Mouse (Mus musculus): ENCODE measurements at regions not wholly inside any gene's neighbourhood (a gene's known extent, or its start where the extent isn't known, plus 50 kb on each side); places are given as distances from the start of the nearest gene placed in this dataset.

DNA sequence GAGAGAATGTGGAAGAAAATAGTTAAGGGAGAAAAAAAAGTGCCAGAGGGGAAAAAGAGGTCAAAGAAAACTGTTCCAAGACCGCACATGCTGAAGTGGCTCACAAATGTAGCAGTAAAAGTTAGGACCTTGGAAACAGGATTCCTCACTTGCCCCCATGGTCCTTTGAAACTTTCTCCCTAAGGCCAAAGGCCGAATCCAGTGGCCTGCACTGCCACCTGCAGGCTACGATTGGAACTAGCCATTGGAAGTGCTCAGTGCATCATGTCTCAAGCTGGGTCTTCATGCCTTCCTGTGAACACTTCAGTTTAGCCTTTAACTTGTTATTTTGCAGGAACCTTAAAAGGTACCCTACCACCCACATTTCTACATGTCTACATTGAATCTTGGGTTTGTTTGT is 56.3 kb upstream of the Mctp2 start:
- in situ Hi-C loops (cut with MboI; ENCODE audit: unreplicated experiment in 2 of 2): no loop called here

DNA sequence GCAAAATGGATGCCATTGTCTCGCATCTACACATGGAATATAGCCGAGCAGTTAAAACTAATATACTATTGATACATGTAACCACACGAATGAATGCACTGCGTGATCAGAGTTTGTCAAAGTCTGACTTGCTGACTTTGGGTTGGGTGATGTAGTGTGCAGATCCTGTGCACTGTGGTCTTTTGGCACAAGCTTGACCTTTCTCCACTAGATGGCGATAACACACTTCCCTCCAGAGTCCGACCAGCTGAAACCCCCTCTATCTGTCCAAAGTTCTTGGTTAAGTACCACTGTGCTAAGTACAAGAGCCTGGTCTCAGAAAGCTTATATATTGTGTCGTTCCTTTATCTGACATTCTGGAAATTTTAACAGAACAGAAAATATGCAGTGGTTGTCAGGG is 84.9 kb upstream of the Mctp2 start:
- in situ Hi-C loops (cut with MboI; ENCODE audit: unreplicated experiment in 2 of 2): loop anchor here in 1 of 2 experiments (5.0 kb wide), 1 partner anchor 1031 kb away; no protein-coding TSS in a partner anchor

DNA sequence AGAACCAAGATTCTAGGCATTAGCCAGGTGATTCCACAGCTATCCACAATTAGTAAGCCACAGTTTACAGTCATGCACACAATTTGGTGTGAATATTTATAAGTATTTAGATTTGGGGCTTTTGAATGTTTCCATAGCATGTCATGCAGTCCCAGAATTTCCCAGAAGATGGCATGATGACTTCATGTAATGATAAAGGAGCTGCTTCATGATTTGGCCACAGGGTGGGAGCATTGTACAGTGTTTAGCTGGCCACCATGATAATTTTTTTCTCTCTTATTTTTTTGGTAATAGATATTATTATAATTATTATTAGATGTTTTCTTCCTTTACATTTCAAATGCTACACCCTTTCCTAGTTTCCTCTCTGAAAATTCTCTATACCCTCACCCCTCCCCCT is 93.6 kb upstream of the Mctp2 start:
- in situ Hi-C loops (cut with MboI; ENCODE audit: unreplicated experiment in 2 of 2): loop anchor here (5.0 to 10.0 kb wide), 3 partner anchors 1022 to 1255 kb away; no protein-coding TSS in a partner anchor

- in situ Hi-C loops (cut with MboI; ENCODE audit: unreplicated experiment in 2 of 2): loop anchor here in 1 of 2 experiments (10.0 kb wide), 1 partner anchor 1249 kb away; no protein-coding TSS in a partner anchor
Observed at GRCm38 (mm10) chr7:72406131-72406530, 99.7 kb upstream of the Mctp2 start.

GRCm38 (mm10) chr7:72408409-72408986 is 102.1 kb upstream of the Mctp2 start:
- in situ Hi-C loops (cut with MboI; ENCODE audit: unreplicated experiment in 2 of 2): loop anchor here in 1 of 2 experiments (10.0 kb wide), 1 partner anchor 1246 kb away; no protein-coding TSS in a partner anchor

DNA sequence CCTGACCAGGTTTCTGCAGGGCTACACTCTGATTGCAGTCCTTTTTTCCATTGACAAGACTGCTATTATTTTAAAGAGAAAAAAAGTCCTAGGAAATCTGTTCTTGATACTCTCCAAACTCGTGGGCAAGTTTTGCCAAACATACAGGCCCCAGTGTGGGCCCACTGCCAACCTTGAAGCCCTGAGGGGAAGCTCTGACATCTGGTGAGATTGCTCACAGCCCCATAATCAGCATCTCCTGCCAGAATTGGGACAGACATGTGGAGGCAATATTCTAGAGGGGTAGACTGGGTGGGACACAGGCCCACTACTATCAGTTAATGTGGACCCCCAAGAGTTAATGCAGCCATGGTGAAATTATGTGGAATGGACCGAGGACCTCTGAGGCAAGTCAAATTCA is 132.1 kb upstream of the Mctp2 start:
- in situ Hi-C loops (cut with MboI; ENCODE audit: unreplicated experiment in 2 of 2): no loop called here

GRCm38 (mm10) chr7:72442001-72442400 is 135.6 kb upstream of the Mctp2 start:
- in situ Hi-C loops (cut with MboI; ENCODE audit: unreplicated experiment in 2 of 2): no loop called here

DNA sequence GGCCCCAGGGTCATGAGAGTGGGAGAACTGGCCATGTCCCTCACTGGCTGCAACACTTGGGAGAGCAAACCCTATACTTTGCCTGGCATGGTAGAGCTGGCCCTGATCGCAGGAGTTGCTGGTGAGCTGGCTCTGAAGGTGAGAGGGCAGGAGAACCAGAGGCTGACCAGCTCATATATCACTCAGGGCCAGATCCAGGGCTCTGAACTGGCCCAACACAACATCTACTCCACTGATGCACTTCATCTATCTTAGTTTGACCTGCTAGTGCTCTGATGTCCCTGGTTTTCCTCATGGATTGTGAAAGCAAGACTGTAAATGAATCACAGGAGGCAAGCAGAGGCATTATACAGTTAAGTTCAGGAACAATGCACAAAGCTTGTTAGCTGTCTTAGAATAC is 137.6 kb upstream of the Mctp2 start:
- in situ Hi-C loops (cut with MboI; ENCODE audit: unreplicated experiment in 2 of 2): no loop called here

- in situ Hi-C loops (cut with MboI; ENCODE audit: unreplicated experiment in 2 of 2): no loop called here
Observed at GRCm38 (mm10) chr7:72444792-72445191, 138.4 kb upstream of the Mctp2 start.

GRCm38 (mm10) chr7:72446911-72447310 is 140.5 kb upstream of the Mctp2 start:
- in situ Hi-C loops (cut with MboI; ENCODE audit: unreplicated experiment in 2 of 2): no loop called here

DNA sequence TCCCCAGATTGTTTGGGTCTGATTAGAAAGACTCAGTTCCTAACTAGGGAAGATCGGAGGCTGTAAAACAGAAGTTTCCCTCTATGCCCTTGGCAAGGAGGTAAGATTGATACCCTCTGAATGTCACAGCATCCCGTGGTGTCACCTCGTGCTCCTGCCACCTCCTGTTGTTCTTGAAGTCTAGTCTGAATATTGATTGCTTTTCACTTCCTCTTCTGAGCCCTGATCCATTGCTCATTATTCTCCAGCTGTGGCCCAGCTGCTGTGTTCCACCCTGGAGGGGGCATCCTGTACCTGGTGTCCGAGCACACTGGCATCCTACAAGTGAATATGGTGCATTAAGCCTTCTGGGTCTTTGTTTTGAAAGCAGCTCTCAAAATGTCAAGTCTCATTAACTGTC is 156.6 kb upstream of the Mctp2 start:
- in situ Hi-C loops (cut with MboI; ENCODE audit: unreplicated experiment in 2 of 2): no loop called here

DNA sequence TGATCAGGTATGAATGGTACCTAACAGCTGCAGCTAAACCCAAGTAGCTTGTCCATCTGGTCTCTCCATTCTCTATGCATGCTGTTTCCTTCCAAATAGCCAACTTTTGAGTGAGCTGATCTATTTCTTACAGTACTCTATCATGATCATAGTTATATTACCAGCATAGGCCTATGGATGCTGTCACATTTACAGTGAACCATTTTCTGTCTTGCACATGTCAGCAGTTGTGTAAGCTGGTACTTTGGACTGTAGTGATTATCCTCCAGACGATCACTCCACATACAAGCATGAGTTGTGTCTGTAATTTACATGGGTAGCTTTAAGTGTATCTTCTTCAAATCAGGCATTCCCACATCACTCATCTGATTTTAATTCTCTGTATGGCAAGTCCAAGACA is 158.2 kb upstream of the Mctp2 start:
- in situ Hi-C loops (cut with MboI; ENCODE audit: unreplicated experiment in 2 of 2): no loop called here

- in situ Hi-C loops (cut with MboI; ENCODE audit: unreplicated experiment in 2 of 2): no loop called here
Observed at GRCm38 (mm10) chr7:72469691-72470090, 163.3 kb upstream of the Mctp2 start.

DNA sequence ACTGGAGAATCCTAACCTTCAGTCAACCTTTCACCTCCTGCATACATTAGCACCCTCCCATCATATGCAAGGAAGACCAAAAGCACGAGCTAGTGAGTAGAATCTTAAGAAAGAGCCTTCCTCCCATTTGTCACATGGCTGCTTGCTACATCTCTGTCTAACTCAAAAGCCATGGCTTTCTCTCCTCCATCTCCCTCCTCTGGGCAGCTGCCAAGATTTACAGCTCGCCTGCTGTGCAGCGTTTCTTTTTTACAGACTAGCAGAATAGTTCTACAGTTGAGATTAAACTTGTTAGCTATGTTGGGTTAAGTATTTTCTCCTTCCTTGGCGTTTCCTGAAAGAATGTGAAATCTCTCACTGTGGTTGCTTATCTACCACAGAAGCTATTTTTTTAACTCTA is 168.3 kb upstream of the Mctp2 start:
- in situ Hi-C loops (cut with MboI; ENCODE audit: unreplicated experiment in 2 of 2): no loop called here

- in situ Hi-C loops (cut with MboI; ENCODE audit: unreplicated experiment in 2 of 2): no loop called here
Observed at GRCm38 (mm10) chr7:72478936-72479335, 172.5 kb upstream of the Mctp2 start.

DNA sequence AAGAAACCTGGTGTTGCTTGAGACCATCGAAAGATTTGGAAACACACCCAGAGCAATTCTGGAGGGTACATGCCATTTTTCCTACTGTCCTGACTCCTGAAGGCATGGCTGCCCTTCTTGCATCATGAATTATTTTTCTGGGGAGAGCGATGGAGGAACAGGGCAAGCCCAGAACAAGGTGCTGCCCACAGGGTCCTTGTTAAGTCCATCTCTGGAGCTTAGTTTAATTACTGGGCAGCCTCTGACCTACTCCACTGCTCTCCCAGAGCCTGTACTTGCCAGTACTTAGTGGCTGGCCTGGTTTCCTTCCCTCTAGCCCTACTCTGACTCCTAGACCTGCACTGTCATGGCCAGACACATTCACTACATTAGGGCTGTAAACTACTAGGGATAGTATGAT is 174.9 kb upstream of the Mctp2 start:
- in situ Hi-C loops (cut with MboI; ENCODE audit: unreplicated experiment in 2 of 2): no loop called here

DNA sequence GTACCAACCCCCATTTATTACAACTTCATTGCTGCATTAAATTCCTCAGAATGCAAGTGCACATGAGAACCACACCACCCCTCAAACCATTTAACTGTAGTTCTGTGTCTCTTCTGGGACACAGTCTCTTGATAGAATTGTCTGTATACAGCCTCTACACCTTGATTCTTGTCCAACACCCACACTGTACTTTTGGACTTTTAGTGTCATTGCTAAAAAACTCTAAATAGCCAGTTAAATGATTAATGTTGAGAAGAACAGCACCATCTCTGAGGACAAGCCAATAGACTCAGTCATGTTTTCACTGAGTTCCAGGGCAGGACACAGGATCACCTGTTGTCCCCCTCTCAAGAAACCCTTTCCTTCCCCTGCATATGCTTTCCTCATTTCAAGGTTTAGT is 183.8 kb upstream of the Mctp2 start:
- in situ Hi-C loops (cut with MboI; ENCODE audit: unreplicated experiment in 2 of 2): no loop called here

DNA sequence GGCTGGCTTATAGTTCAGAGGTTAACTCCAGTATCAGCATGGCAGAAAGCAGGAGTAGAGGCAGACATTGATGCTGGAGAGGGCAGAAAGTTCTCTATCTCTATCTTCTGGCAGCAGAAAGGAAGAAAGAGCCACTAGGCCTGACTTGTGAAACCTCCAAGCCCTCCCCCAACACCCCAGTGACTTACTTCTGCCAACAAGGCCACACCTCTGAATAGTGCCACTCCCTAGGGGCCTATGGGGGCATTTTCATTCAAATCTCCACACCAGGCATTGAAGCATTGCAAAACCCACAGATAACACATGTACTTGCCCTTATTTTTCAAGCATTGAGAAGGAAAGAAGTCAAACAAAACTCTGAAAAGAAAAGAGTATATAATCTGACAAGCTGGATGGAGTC is 186.9 kb upstream of the Mctp2 start:
- in situ Hi-C loops (cut with MboI; ENCODE audit: unreplicated experiment in 2 of 2): no loop called here

- in situ Hi-C loops (cut with MboI; ENCODE audit: unreplicated experiment in 2 of 2): no loop called here
Observed at GRCm38 (mm10) chr7:72496933-72497631, 190.7 kb upstream of the Mctp2 start.

- in situ Hi-C loops (cut with MboI; ENCODE audit: unreplicated experiment in 2 of 2): no loop called here
Observed at GRCm38 (mm10) chr7:72498562-72499230, 192.3 kb upstream of the Mctp2 start.

GRCm38 (mm10) chr7:72499788-72500187 is 193.4 kb upstream of the Mctp2 start:
- in situ Hi-C loops (cut with MboI; ENCODE audit: unreplicated experiment in 2 of 2): no loop called here

- in situ Hi-C loops (cut with MboI; ENCODE audit: unreplicated experiment in 2 of 2): no loop called here
Observed at GRCm38 (mm10) chr7:72500190-72500589, 193.8 kb upstream of the Mctp2 start.

Measured in v-Abl transformed pro-B cells (cell line).